Mouse (Mus musculus): ENCODE results near the gene Megf11.

Gene Megf11

GRCm38 (mm10) chr9:64520747-64521283 lies 135.4 kb downstream of the Megf11 start:
- no peak for DNase-seq (ENCODE audit: low spot score)

DNA sequence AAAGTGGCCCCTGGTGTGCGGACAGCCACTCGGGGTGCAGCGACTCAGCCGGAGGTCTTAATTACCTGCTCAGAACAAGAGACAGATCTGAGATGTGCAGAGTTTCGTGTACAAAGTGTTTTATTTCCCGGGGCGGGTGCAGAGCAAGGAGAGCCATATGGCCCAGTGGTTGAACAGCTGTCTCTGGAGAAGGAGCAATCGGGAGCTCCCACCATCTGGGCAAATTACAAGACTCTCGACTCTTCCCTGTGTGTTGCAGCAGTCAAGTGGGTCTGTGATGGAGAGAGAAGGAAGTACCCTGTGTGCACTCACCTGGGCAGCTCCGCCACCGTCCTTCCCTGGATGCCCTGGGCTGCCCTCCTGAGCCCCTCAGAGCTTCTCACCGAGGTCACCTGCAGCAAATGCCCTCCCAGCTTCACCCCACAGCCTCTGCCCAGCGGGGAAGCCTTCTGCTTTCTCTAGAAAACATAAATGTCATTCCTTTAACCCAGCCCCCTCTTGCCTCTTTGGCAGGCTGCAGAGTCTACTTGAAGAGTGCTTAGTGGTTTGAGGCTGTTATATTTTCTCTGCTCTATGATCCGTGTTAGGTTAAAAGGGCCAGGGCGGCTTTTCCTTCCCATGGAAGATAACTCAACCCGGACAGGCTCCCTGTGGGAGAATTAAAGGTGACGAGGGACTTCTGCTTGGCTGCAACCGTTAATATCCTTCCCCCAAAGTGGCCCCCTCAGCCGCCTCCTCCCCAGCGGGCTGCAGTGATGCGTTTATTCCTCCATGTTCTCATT lies 138.0 kb downstream of the Megf11 start:
- DNase-seq (ENCODE audit: low spot score), result no peak

DNA sequence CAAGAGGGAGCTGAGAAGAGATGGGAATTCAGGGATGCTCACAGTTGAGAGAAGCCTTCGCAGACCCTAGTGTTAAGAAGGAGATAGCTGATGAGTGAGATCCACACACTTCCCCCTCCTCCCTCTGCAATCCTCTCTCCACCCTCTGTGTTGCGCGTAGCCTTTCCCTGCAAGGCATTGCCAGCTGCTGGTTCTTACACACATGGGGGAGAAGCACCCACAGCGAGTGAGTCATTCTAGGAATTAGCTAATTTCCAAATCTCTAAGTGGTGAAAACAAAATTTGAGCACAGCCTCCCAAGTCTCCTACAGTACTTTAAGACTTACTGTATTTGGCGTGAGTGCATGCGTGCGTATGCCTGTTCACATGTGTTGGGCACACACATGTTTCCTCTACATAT lies 142.6 kb downstream of the Megf11 start:
- DNase-seq (ENCODE audit: low spot score), result no peak

- no peak for DNase-seq (ENCODE audit: low spot score)
Observed at GRCm38 (mm10) chr9:64528595-64528994, 143.2 kb downstream of the Megf11 start.

DNA sequence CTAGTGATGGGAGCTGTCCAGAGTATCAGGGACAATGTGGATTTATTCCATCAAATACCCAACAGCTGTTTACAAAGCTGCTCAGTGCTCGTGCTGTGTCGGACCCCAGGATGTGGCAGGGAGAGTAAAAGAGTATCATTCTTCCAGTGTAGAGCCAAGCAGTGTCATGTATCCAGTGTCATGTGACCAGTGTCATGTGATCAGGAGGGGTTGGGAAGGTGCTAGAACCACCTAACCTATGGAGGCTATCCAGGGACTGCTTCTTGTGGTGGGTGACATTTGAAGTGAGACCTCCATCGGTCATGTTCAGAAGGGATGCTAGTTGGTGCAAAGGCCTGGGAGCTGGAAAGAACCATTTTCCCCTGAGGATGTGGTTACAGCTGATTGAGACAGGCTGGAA lies 146.5 kb downstream of the Megf11 start:
- DNase-seq (ENCODE audit: low spot score), result no peak

- no peak for DNase-seq (ENCODE audit: low spot score)
Observed at GRCm38 (mm10) chr9:64532711-64533242, 147.4 kb downstream of the Megf11 start.

GRCm38 (mm10) chr9:64533488-64534119 lies 148.2 kb downstream of the Megf11 start:
- no peak for DNase-seq (ENCODE audit: low spot score)

DNA sequence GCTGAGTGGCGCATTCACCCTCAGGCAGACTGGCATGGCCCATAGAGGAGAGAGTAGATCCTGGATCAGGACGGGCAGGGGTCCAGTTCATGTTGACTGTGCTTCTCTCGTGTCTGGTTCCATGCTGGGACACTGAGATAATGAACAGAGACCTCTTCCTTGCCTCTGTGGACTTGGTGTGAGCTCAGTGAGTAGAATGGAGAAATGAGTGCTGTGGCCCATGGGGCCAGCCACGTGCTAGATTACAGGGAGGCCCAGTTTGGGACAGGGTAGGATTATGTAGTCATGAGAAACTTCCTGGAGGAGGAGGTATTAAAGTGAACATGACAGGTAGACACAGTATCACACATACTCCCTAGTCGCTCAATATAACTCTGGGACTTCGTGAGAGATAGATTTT lies 148.9 kb downstream of the Megf11 start:
- no peak for DNase-seq (ENCODE audit: low spot score)

DNA sequence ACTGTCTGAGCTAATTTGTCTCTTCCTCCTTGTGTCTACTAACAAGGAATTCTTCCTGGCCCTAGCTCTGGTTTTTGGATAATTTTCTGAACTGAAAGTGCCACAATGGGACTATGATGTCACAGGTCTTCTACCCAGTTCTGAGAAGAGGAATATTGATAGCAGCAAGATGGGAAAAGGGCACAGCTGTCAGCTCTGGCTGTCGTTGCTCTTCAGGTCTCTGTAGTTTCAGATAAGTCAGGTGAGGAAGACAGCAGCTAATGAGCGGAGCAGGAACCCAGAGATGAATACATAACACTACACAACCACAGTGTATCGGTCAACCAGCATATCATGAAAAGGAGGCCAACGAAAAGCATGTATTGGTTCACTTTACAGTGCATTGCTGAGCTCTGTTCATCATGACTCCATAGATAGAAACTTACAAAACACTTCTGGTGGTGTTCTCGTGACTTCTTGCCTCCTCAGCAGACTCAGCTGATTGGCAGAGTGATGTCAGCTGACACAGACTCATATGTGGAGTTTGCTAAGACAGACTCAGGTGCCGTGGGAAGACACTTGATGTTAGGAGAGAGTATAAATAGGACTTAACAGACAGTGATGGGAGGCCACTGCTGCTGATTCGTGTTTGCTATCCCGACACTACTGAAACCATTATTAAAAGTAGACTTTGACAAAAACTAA lies 149.6 kb downstream of the Megf11 start:
- DNase-seq (ENCODE audit: low spot score), result no peak

GRCm38 (mm10) chr9:64537821-64538220 lies 152.4 kb downstream of the Megf11 start:
- no peak for DNase-seq (ENCODE audit: low spot score)

GRCm38 (mm10) chr9:64542246-64542645 lies 156.8 kb downstream of the Megf11 start:
- DNase-seq (ENCODE audit: low spot score), result no peak

DNA sequence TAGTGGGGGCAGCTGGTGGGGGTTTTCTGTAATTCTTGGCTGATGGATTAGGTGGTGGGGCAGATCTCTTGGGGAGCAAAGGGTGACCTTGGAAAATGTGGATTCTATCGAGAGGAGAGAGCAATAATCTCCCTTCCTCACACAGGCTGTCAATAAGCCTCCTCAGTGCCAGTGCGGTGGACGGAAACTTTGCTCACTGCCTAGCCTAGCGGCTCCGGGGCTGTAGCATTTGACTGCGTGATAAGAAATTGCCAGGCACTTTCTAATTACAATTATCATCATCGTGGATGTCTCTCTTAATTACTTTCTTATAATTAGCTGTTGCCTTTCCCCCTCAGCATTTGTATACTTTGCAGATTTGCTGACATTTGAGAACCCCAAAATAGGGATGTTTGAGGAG lies 157.7 kb downstream of the Megf11 start:
- DNase-seq (ENCODE audit: low spot score), result no peak

GRCm38 (mm10) chr9:64546344-64546991 lies 161.0 kb downstream of the Megf11 start:
- DNase-seq (ENCODE audit: low spot score), result no peak

DNA sequence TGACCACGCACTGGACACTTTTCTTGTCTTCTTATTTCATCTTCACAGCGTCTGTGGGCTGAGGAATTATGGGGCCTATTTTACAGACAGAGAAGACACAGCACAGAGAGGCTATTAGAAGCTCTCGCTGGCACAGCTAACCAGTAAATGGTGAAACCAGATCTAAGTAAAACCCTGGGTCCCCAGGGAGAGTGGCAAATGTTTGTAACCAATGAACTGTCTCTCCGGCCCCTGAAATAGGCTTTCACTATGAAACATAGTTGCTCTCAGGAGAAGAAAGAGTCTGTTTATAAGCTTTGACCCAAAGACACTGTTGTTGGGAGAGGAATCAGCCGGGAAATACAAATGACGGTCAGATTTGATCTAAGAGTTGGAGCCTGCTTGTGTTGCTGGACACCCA lies 162.9 kb downstream of the Megf11 start:
- no peak for DNase-seq (ENCODE audit: low spot score)

DNA sequence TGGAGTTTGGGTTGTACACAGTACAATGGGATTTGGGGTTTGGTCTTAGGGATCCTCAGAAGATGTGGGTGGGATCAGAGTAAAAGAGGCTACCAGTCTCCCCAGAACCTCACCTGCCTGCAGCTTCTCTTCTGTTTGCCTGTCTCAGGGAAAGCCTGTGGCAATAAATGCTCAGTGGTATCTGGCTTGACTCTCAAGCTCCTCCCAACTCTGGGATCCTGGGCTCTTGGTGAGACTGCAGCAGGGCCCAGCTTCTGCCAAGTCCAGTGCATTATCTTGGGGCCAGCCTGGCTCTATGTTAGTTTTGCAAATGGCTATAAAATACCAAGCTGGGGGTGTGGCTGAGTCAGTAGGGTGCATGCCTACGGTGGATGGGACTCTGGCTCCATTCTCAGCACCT lies 165.9 kb downstream of the Megf11 start:
- no peak for DNase-seq (ENCODE audit: low spot score)

- DNase-seq (ENCODE audit: low spot score), result no peak
Observed at GRCm38 (mm10) chr9:64552046-64552445, 166.6 kb downstream of the Megf11 start.

DNA sequence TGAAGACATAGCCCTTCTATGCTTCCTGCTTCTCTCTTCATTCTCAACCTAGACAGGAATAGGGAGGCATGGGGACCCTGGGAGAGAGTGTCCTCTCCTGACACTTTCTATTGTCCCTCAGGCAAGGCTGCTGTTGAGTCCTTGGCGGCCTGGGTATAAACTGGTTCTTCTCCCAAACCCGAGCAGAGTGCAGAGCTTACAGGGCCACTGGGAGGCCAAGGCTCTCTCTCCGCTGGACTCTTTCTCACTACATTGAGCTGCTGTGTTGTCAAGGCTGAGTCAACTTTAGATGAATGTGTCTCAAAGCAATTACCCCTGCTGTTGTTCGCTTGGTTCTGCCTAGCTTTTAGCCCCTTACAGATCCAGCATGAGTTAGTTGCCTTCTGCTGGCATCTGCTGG lies 168.0 kb downstream of the Megf11 start:
- no peak for DNase-seq (ENCODE audit: low spot score)

- no peak for DNase-seq (ENCODE audit: low spot score)
Observed at GRCm38 (mm10) chr9:64555620-64556019, 170.2 kb downstream of the Megf11 start.

DNA sequence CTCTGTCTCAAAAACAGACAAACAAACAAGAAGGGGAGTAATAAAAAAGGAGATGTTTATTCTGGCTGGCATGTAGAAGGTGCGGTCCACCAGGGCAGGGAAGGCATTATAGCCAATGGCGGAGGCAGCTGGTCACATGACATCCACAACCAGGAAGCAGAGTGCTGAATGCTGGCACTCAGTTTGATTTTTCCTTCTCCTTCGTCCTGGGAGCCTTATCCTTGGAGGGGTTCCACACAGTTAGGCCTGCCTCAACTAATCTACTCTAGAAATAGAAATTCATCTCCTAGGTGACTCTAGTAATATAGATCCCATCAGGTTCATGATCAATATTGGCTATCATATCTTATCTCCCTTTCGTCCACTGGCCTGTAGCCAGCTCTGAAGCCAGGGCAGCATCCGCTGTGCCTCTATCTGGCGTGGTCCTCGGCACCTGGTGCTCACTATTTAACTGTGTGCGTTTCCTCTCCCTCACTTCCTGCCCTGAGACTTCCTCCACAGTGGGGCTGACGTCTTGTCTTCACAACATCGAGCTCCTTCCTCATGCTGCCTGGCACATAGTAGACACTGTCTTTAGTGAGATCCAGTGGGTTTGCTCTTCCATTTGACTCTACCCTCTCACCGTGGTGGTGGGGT lies 171.8 kb downstream of the Megf11 start:
- DNase-seq (ENCODE audit: low spot score), result no peak

DNA sequence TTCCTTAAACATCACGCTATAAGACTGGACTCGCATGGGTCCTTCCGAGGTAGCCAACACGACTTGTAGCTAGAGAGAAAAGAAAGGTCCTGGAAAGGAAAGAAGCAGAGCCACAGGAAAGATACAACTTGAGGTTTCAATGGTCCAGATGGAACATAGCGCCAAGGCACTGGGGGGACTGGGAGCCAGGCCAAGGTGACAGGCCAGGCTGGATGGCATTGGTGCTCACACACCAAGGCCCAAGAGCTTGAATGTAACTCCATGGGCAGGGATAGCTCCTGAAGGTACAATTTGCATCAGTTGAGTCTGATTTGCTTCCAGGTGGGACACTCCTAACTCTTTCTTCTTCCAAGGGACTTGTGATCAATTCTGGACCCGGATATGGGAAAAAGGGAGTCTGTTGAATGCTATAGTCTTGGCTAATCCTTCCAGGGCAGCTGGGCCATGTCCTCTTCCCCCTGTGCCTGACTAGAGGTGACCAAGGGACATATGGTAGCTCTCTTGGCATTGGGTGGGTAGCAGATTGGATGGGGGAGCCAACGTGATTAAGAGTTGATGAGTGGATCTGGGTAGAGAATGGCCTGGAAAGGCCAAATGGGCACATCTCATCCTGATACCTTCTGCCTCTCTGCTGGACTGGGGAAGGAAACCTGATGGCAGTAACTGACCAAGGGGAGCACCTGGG lies 172.6 kb downstream of the Megf11 start:
- no peak for DNase-seq (ENCODE audit: low spot score)

DNA sequence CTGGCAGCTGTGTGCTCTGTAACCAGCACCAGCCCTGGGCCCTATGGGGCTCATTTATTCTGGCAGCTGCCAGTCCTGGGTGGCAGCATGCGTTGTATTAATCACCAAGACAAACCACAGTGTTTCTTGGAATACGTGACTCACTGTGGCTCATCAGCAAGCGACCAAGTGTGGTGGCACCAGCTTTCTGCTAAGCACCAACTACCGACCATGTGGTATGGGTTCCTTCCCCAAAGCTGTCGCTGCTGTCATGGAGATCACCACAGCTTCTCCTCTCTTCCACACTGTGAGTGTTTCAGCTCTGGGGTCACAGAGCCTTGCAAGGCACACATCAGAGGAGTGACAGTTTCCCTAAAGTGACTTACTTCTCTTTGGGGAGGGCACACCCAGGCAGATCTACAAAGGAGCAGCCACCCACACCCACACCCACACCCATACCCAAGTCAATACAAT lies 178.9 kb downstream of the Megf11 start:
- no peak for DNase-seq (ENCODE audit: low spot score)
